Mouse (Mus musculus): ENCODE measurements around the gene Cnga4. TPM values are rescaled to one million over a fixed set of nuclear protein-coding genes. Genes with fewer than 3 reads are reported as not detected.
"Not testable (repeated sequence)": the region's sequence is repeated elsewhere in the genome, so short reads cannot be mapped to it uniquely, and the experiment has no call there.

The Cnga4 gene
- total RNA-seq (2021), result not detected
- long read RNA-seq, experiment 1, result 0 reads
- long read RNA-seq, experiment 2, result 0 reads

- no peak for DNase-seq
These were observed at the start of gene Cnga4 for GRCm38 (mm10) chr7:105404268-105404667. TSS of gene Cnga4 (plus strand) at chr7:105404568.

DNA sequence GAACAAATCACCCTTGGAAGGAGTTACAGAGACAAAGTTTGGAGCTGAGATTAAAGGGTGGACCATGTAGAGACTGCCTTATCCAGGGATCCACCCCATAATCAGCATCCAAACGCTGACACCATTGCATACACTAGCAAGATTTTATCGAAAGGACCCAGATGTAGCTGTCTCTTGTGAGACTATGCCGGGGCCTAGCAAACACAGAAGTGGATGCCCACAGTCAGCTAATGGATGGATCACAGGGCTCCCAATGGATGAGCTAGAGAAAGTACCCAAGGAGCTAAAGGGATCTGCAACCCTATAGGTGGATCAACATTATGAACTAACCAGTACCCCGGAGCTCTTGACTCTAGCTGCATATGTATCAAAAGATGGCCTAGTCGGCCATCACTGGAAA is 48.3 kb upstream of the Cnga4 start:
- DNase-seq, result not testable (repeated sequence)

- not testable (repeated sequence) for DNase-seq
These were observed 47.9 kb upstream of the Cnga4 start for GRCm38 (mm10) chr7:105356487-105356886.

GRCm38 (mm10) chr7:105361713-105362112 is 42.7 kb upstream of the Cnga4 start:
- DNase-seq, result no peak

DNA sequence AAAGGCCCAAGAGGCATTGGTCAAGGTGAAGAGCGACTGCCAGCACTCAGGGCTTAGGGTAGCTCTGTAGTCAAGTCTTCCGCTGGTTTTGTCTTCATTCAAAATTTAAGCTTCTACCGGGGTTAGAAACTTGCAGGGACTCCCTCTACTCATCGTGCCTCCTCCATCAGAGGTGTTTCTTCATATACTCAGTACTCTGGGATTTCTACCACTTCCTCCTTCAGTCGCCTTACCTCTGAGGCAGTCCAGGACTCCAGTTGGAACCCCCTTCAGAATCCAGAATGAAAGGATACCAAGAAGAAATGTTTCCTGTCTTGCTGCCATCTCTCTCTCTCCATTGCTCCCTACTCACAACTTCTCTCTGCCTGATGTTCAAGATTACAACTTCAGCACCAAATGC is 37.1 kb upstream of the Cnga4 start:
- DNase-seq, result no peak

- no peak for DNase-seq
These were observed 36.4 kb upstream of the Cnga4 start, which contains the start of gene Olfr692 for GRCm38 (mm10) chr7:105367930-105368329. TSS of gene Olfr692 (plus strand) at chr7:105368230.

DNA sequence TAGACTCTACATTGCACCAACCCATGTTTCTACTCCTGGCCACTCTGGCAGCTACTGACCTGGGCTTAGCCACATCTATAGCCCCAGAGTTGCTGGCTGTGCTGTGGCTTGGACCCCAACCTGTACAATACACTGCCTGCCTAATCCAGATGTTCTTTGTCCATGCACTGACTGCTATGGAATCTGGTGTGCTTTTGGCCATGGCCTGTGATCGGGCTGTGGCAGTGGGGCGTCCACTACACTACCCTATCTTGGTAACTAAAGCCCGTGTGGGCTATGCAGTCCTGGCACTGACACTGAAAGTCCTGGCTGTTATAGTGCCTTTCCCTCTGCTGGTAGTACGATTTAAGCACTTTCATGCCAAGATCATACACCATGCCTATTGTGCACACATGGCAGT is 35.8 kb upstream of the Cnga4 start:
- DNase-seq, result no peak

GRCm38 (mm10) chr7:105372912-105373311 is 31.5 kb upstream of the Cnga4 start:
- no peak for DNase-seq

GRCm38 (mm10) chr7:105373509-105373908 is 30.9 kb upstream of the Cnga4 start:
- no peak for DNase-seq

GRCm38 (mm10) chr7:105373976-105374375 is 30.4 kb upstream of the Cnga4 start:
- DNase-seq, result no peak

GRCm38 (mm10) chr7:105374866-105375265 is 29.5 kb upstream of the Cnga4 start, which contains the start of gene Gm5901:
TSS of gene Gm5901 (plus strand) at chr7:105375038.
- no peak for DNase-seq

DNA sequence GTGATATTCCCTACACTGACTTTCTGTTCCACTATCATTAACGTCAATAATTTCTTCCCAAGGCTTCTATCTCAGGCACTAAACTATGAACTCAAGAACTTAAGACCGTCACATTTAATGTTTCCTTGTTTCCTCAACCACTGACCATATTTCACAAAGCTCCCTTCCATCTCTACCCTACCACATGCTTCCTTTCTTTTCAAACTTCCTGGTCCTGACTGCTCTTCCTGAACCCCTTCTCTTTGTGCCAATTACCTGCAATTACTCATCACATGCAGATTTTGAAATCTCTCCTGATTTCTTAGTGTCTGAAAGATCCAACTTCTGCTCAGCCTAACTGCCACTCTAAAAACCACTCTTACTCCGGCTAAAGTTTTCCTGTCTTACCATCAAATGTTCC is 24.0 kb upstream of the Cnga4 start:
- DNase-seq, result no peak

GRCm38 (mm10) chr7:105387696-105388095 is 16.7 kb upstream of the Cnga4 start:
- DNase-seq, result no peak

DNA sequence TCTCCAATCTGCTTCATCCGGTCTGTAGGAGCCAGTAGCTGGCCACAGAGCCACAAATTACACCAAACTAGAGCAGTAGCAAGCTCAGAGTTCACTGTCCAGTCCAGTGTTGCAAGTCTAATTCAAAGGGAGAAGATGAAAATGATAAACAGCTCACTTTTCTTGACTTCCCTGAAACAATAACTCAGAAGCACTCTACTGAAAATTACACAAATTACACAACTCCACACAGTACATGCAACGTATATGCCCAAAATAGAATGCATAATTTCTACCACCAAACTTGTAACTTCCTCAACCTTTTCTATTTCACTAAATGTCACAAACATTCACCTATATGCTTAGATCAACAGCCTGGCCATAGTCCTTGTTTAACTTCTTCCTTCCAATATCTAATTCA is 14.1 kb upstream of the Cnga4 start:
- DNase-seq, result no peak

DNA sequence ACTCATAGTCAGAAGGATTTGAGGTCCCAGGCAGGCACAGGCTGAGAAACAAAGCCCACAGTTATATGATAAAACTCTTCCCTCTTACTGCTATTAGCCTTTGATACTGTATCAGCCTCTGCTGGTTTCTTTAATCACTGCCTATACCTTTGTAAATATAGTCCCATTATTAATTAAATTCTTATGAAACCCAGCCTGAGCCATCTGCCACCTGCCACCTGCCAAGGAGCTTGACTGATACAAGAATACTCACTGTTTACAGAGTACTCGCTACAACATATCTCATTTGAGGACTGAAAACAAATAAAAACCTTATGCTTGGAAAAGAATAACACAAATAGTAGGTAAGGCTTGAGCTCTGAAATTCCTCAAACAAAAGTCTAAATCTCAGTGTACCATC is 9.8 kb upstream of the Cnga4 start:
- DNase-seq, result no peak

DNA sequence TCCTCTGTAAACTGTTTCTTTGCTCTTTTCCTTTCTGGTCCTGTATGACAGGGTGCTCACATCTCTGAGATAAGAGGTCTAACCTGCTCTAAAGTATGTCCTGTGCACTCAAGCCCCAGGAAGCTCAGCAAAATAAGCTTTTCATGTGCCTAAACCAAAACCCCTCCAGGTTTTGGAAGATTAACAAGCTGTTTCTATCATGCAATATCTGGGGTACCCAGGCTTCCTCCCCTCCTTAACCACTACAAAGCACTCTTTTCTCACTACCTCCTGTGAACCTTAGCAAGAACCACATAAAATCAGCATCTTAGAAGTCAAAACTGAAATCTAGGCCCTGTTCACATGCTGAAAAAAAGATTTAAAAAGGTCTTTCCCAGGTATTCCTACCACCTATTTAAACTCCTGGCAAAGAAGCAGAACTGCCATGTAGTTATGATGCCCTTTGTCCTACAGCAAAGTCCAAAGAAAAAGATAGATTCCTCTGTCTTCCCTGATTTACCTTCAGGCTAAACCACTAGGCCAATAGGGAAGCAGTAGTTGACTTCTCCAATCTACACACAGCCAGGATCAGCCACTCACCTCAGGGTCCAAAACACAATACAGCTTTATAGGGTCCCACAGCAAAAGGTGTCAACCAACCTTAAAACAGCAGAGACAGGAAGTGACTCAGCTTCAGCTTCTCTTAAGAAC is 9.1 kb upstream of the Cnga4 start:
- no peak for DNase-seq

GRCm38 (mm10) chr7:105396126-105396525 is 8.2 kb upstream of the Cnga4 start:
- no peak for DNase-seq

GRCm38 (mm10) chr7:105399058-105399934 is 5.1 kb upstream of the Cnga4 start:
- DNase-seq, result no peak

DNA sequence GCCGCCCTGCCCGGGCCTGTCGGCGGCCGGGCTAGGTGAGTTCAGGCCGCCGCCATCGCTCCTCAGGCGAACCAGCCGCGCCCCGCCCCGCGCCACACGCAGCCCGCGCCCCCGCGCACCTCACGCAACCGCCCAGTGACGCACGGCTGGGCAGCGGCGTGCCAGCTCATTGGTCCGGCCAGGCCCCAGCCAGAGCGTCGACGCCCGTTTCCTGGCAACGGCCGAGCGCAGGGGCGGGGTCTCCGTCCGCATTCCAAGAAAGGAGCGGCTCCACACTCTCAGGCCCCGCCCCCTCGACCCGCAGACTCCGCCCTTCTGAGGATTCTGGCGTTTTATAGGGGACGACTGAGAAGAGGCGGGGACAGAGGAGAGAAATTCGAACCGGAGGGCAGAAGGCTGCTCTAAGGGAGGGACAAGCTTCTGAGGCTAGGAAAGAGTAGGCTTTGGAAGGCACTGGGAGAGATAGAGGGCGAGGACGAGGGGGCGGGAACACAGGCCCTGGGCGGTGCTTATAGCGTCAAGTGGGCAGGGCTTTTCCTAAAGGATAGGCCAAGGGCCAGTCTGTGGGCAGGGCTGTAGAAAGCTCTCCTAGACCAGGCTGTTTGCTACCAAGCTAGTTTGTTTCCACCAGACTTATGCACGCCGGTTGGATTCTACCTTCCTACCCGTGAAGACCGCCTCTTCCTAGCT is 4.3 kb upstream of the Cnga4 start, which contains the start of gene Fam160a2:
Gene Fam160a2 (minus strand): TSS at position 120 of the 690 bp plus-strand sequence.
- peak; percentile 99 for DNase-seq

- DNase-seq, result no peak
These were observed 2.0 kb downstream of the Cnga4 start for GRCm38 (mm10) chr7:105406322-105406721.

DNA sequence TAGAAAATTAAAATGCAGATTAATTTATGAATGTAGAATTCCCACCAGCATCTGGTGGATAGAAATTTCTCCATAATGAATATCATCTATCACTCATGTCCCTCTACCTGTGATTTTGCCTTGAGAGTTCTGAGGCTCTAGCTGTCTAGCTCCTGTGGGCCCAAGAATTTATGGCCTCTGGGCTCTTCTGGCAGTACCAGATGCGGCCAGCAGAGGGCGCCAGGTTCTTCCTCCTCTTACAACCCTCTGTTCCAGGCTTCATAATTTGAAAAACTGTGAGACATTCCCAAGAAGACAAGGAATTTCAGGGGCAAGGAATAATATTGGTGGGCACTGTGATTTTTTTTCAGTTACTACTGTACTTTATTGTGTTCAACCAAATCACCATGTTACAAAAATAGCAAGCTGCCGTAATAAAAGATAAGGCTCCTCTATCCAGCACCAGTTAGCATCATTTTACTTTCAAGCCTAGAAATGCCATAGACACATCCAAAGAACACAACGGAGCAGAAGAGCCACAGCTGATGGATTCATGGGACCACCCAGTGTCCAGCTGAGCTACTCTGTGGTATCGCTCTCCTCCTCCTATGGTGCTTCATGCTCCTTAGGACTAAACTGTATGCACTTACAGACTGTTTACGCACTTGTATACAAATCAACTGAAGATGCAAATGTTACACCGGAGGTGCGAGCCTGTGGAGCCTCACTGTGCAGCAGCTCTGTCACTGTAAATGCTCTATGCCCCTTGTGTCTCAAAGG is 7.7 kb downstream of the Cnga4 start:
- DNase-seq, result peak; percentile 23

GRCm38 (mm10) chr7:105414385-105414784 is 10.0 kb downstream of the Cnga4 start:
- no peak for DNase-seq
